Mouse (Mus musculus) liver, embryonic 11.5 days (tissue): ENCODE measurements around the gene Dnaic1. TPM values are rescaled to one million over a fixed set of nuclear protein-coding genes. Genes with fewer than 3 reads are reported as not detected.
A peak's percentile ranks its signal among the peaks of the same experiment; 100 is the strongest.

Experiments
- ATAC-seq: fragments of 200-750 bp; cut with Nextera tagmentation; replicated peaks from 2 replicates; pipeline ENCODE4 v1.8.0; 2017; ENCODE audit warnings: moderate number of reproducible peaks, mild to moderate bottlenecking, moderate TSS enrichment, moderate library complexity; ENCODE audit not compliant: low FRiP score
- DNase-seq: peaks from one replicate; pipeline ENCODE4 v3.0.0-alpha.2; 2017; ENCODE audit warnings: low spot score
- H3K27ac ChIP-seq: fragments of 300-500 bp; sonication (generic); 2 replicates; pipeline ENCODE4 v1.5.1; 2014; ENCODE audit warnings: mild to moderate bottlenecking, low read depth, low read length, control low read depth
- H3K27me3 ChIP-seq: fragments of 300-500 bp; sonication (generic); replicated peaks from 2 replicates; pipeline ENCODE4 v1.6.1; 2014; ENCODE audit warnings: low read length, mixed read lengths; ENCODE audit not compliant: control insufficient read depth, insufficient read depth
- H3K36me3 ChIP-seq: fragments of 300-500 bp; sonication (generic); 2 replicates; pipeline ENCODE4 v1.6.1; 2014; ENCODE audit warnings: mild to moderate bottlenecking, low read length, moderate library complexity, mixed read lengths; ENCODE audit not compliant: control insufficient read depth, insufficient read depth
- H3K4me1 ChIP-seq: fragments of 300-500 bp; sonication (generic); replicated peaks from 2 replicates; pipeline ENCODE4 v1.6.1; 2014; ENCODE audit warnings: low read length, mixed read lengths; ENCODE audit not compliant: control insufficient read depth, insufficient read depth
- H3K4me2 ChIP-seq: fragments of 300-500 bp; sonication (generic); 2 replicates; pipeline ENCODE4 v1.6.1; 2014; ENCODE audit warnings: mild to moderate bottlenecking, control low read depth, moderate library complexity
- H3K4me3 ChIP-seq: fragments of 300-500 bp; sonication (generic); 2 replicates; pipeline ENCODE4 v1.5.1; 2014; ENCODE audit warnings: low read depth, low read length, control low read depth
- H3K9ac ChIP-seq: fragments of 300-500 bp; sonication (generic); 2 replicates; pipeline ENCODE4 v1.6.1; 2014; ENCODE audit warnings: low read depth, low read length, control low read depth
- H3K9me3 ChIP-seq: fragments of 300-500 bp; sonication (generic); 2 replicates; pipeline ENCODE4 v1.6.1; 2016; ENCODE audit warnings: low read length, inconsistent platforms, mixed read lengths; ENCODE audit not compliant: control insufficient read depth
- WGBS: fragments of 180-500 bp; shearing (Covaris S2); extraction: QIAGEN DNeasy Blood & Tissue Kit; methylation state at CpG from one replicate; pipeline ENCODE4 v1.1.7; 2014; 5-methylcytosine and 5-hydroxymethylcytosine counted together
- polyA plus RNA-seq: library from polyadenylated mRNA; unstranded; fragments of >200 nt; fragmentation: Nextera tagmentation; extraction: Ambion mirVana; gene quantifications from 2 replicates; pipeline ENCODE4 v1.2.1, GENCODE M21; 2014

Gene Dnaic1
- polyA plus RNA-seq, 1 experiment from 2014 or later, result 1.6 TPM

DNA sequence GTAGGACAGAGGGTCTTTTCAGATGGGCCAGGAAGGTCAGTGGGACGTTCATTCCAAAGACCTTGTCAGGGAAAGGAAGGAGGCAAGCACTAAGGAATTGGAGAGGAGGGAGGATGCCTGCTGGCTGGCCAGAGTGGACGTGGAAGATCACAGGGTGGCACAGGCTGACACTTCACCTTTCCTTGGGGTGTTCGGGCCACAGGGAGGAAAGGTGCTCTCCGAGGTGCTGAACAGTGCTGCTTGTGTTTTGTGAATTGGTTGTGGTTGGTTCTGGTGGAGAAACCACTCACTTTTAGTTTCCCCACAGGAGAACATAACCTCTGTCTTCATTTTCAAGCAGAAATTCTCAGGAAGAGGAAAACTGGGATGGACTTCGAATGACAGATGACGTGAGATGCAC is 37.2 kb upstream of the Dnaic1 start:
- Histone ChIP-seq H3K27ac (no peak overlapping the region), H3K4me2 (no peak overlapping the region), H3K9ac (no peak overlapping the region), H3K4me3 (no peak overlapping the region), H3K9me3 (no peaks in the 10 kb centered on the region), H3K27me3 (no peaks in the 10 kb centered on the region), H3K36me3 (no peaks in the 10 kb centered on the region), H3K4me1 (no peaks in the 10 kb centered on the region)
- no peak for ATAC-seq
- 25% methylated on average over 6 of the region's 6 CpGs for WGBS
- DNase-seq, result no peak

DNA sequence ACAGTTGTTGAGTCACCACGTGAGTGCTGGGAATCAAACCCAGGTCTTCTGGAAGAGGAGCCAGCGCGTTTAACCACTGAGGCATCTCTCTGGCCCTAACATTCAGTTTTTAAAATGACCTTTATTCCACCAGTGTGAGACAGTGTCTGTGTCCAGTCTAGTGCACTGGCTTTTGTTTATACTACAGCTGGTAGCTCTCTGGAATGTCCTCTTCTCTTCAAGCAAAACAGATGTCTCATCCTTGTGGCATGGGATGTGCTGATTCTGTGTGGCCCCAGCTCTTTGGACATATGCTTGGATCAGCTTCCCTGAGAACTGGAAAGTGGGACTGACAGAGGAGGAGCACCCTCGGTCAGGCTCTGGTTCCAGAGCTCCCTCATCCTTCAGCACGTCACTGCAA is 34.7 kb upstream of the Dnaic1 start:
- Histone ChIP-seq H3K9me3 (no peaks in the 10 kb centered on the region), H3K36me3 (no peaks in the 10 kb centered on the region), H3K9ac (no peak overlapping the region), H3K4me3 (no peak overlapping the region), H3K27me3 (no peaks in the 10 kb centered on the region), H3K4me2 (no peak overlapping the region), H3K4me1 (no peaks in the 10 kb centered on the region), H3K27ac (no peak overlapping the region)
- 60% methylated on average over 5 of the region's 5 CpGs for WGBS
- ATAC-seq (no peak), DNase-seq (no peak)

DNA sequence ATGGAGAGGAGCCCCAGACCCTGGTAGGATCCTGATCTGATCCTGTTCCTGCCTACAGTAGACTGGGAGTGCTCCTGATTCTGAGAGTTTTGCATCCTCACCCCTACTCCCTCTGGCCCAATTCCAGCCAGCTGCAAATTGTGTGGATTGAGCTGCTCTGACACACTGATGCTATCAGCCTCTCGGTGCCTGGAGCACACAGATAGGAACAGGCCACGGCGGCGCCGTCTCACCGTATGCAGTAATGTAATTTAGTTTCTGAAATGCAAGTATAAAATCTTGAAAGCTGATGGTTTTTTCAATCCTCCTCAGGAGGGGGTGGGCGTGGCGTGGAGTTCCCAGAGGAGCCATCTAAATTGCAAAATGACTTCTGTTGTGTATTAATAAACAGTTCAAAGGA is 27.4 kb upstream of the Dnaic1 start:
- Histone ChIP-seq H3K9me3 (no peaks in the 10 kb centered on the region), H3K4me2 (no peak overlapping the region), H3K9ac (no peak overlapping the region), H3K27ac (no peak overlapping the region), H3K36me3 (no peaks in the 10 kb centered on the region), H3K27me3 (no peaks in the 10 kb centered on the region), H3K4me1 (no peaks in the 10 kb centered on the region), H3K4me3 (no peak overlapping the region)
- ATAC-seq, result no peak
- WGBS, result 78% methylated on average over 8 of the region's 8 CpGs
- DNase-seq, result no peak

DNA sequence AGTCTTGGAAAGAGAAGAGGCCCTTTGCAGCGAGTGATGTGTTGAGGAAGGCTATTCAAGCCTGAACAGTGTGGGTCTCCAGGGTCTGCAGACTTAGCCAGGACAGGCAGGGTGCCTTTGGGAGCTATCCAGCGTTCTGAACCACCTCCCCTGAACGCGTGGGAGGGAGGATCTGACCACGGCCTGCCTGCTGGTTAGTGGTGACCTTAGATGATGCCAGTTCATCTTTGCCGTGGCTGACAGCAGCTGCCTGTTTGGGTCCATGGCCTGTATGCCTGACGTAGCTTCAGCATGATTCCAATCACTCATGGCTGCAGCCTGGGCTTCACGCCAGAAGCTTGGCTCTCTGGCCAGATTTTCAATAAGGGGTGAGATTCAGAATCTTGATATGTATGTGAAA is 23.6 kb upstream of the Dnaic1 start:
- peak; percentile 64 for DNase-seq
- Histone ChIP-seq H3K36me3 (no peaks in the 10 kb centered on the region), H3K9me3 (no peaks in the 10 kb centered on the region), H3K4me2 (no peak overlapping the region), H3K27me3 (no peaks in the 10 kb centered on the region; the same call in 1 of the 2 replicates), H3K4me1 (no peaks in the 10 kb centered on the region), H3K9ac (no peak overlapping the region), H3K4me3 (no peak overlapping the region), H3K27ac (no peak overlapping the region)
- 19% methylated on average over 8 of the region's 8 CpGs for WGBS
- ATAC-seq, result no peak

DNA sequence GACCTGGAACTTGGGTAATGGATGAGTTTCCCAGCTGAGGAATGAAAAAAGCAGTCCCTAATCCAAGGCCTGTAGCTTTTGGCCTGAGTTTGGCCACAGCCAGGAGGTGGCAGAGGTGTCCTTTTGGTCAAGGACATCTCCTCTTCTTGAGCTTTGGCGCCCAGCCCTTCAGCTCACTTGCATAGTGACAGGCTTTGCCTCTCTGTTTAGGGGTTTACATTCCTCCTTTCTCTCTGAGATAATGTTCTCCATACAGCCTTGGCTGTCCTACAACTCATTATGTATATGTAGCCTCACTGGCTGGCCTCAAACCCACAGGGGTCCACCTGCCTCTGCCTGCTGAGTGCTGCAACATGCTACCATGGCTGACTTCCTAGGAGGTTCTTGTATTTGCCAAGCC is 22.5 kb upstream of the Dnaic1 start:
- Histone ChIP-seq H3K4me3 (no peak overlapping the region), H3K9me3 (no peaks in the 10 kb centered on the region), H3K36me3 (no peaks in the 10 kb centered on the region), H3K27me3 (no peaks in the 10 kb centered on the region; the same call in 1 of the 2 replicates), H3K4me1 (no peaks in the 10 kb centered on the region), H3K9ac (no peak overlapping the region), H3K4me2 (no peak overlapping the region), H3K27ac (no peak overlapping the region)
- 62% methylated on average over 1 of the region's 1 CpGs for WGBS
- DNase-seq, result no peak
- no peak for ATAC-seq

DNA sequence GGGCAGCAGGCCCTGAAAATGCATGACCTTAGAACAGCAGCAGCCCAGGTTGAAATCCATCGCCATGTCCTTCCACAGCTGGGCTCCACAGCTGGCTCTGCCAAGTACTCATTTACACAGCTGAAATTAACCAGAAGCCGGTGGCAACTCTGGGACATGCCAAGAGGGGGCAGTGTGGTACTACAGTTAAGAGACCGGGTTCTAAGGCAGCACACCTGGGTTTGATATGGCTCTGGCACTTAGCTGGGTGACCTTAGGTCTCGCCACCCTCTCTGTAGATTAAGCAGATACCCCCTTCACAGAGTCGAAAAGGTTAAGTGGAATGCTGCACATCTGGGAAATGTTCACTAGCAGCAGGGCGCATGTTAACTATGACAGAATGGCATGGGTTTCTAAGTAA is 17.0 kb upstream of the Dnaic1 start:
- Histone ChIP-seq H3K36me3 (no peaks in the 10 kb centered on the region), H3K27me3 (no peaks in the 10 kb centered on the region; the same call in 1 of the 2 replicates), H3K4me1 (peaks cover 4% of the 10 kb centered on the region; the same call in 1 of the 2 replicates), H3K4me3 (no peak overlapping the region), H3K27ac (no peak overlapping the region), H3K9ac (no peak overlapping the region), H3K4me2 (no peak overlapping the region), H3K9me3 (no peaks in the 10 kb centered on the region)
- DNase-seq, result peak; percentile 57
- 33% methylated on average over 6 of the region's 6 CpGs for WGBS
- no peak for ATAC-seq

DNA sequence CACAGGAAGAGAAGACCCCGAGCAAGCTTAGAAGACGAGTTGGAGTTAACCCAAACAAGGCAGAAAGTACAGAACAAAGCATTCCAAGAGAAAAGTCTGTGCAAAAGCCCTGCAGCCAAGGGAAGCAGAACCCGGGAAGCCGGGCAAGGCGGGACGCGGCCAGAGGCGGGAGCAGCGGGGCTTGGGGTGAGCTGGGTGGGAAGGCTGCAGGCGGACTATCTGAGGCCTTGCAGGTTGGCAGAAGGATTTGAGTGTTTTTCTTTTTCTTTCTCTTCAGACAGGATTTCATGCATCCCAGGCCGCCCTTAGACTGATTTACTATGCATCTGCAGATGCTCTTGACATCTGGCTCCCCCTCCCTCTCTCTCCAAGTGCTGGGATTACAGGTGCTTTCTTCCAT is 16.5 kb upstream of the Dnaic1 start:
- H3K4me1 ChIP-seq, result peaks cover 4% of the 10 kb centered on the region; the same call in 1 of the 2 replicates
- no peaks in the 10 kb centered on the region; the same call in 1 of the 2 replicates for H3K27me3 ChIP-seq
- H3K4me3 ChIP-seq, result no peak overlapping the region
- no peak overlapping the region for H3K27ac ChIP-seq
- WGBS, result 78% methylated on average over 11 of the region's 11 CpGs
- H3K36me3 ChIP-seq, result no peaks in the 10 kb centered on the region
- ATAC-seq, result no peak
- no peak overlapping the region for H3K9ac ChIP-seq
- no peak overlapping the region for H3K4me2 ChIP-seq
- H3K9me3 ChIP-seq, result no peaks in the 10 kb centered on the region
- no peak for DNase-seq

DNA sequence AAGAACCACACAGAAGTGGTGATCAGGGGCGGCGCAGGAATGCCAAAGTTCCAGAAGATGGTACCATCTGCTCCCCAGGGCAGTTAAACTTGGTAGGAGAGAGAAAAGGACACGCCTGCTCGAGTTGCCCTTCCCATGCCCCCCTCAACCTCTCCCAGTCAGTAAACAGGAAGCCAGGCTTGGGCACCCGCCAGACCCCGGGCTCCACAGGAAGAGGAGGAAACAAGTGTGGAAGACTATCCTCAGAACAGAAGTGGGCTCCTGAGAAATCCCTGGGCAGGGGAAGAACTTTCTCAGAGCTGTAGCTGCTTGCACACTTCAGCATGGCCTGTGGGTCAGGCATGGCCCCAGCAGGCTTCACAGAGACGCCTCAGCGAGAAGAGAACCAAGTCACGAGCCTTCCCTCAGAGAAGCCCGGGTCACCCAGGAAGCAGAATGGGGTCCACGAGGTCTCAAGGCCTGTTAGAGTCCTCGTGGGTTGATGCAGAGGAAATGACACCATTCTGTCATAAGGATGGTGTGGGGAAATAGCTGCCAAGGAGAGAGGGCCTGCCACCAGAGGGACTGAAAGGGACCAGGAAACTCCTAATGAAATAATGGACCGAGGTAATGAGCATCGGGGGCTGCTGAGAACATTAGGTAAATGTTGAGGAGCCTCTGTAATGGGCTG is 14.4 kb upstream of the Dnaic1 start:
- Histone ChIP-seq H3K4me3 (no peak overlapping the region), H3K4me2 (0 out of 2 replicates have a peak overlapping the region, but pooled peaks have one; percentile 9), H3K36me3 (no peaks in the 10 kb centered on the region), H3K27me3 (no peaks in the 10 kb centered on the region; the same call in 1 of the 2 replicates), H3K9me3 (no peaks in the 10 kb centered on the region), H3K9ac (no peak overlapping the region), H3K27ac (0 out of 2 replicates have a peak overlapping the region, but pooled peaks have one; percentile 13), H3K4me1 (peaks cover 4% of the 10 kb centered on the region; the same call in 1 of the 2 replicates)
- ATAC-seq (no peak), DNase-seq (no peak)
- WGBS, result 54% methylated on average over 14 of the region's 14 CpGs

DNA sequence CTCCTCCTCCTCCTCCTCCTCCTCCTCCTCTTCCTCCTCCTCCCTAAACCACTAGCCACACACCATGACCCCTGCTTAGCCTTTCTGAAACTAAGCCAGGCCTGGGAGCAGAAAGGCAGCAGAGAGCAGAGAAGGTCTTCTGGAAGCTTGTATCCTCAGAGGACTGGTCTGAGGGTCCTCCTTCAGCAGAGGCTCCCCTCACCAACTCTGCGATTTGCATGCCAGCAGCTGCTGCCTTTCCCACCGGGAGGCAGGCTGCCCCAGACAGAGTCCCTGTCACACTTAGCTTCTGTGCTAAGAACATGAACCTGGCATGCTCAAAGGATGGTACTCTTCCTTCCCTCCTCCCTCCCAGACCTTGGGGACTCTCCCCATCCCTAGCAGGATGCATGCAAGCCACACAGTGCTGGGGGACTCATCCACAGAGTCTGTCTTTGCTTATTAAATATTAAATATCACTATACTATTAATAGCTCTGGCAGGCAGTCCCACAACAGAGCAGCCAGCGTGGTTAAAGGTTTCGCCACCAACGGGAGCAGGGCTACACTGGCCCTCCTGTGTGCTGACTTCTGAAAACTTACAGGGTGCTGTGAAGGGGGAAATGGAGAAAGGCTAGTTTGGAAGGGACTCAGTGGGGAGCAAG is 13.1 kb upstream of the Dnaic1 start:
- WGBS, result 49% methylated on average over 5 of the region's 5 CpGs

More for the DNA sequence above, 13.1 kb upstream of the Dnaic1 start:
- Histone ChIP-seq H3K27me3 (no peaks in the 10 kb centered on the region), H3K9me3 (no peaks in the 10 kb centered on the region), H3K27ac (no peak overlapping the region), H3K4me2 (no peak overlapping the region), H3K36me3 (no peaks in the 10 kb centered on the region), H3K4me3 (no peak overlapping the region), H3K9ac (no peak overlapping the region), H3K4me1 (peaks cover 4% of the 10 kb centered on the region; the same call in 1 of the 2 replicates)
- no peak for ATAC-seq
- DNase-seq, result no peak
